Mouse (Mus musculus): ENCODE measurements around the gene Zscan21. TPM values are rescaled to one million over a fixed set of nuclear protein-coding genes. Genes with fewer than 3 reads are reported as not detected.
"Not testable (repeated sequence)": the region's sequence is repeated elsewhere in the genome, so short reads cannot be mapped to it uniquely, and the experiment has no call there.

Zscan21 gene
- polyA plus RNA-seq, 1 experiment from 2014 or later = 45.7 TPM

- H3K4me1 ChIP-seq (ENCODE audit: control insufficient read depth, insufficient read depth, low read length) = no peaks in the 10 kb centered on the region
- H3K36me3 ChIP-seq (ENCODE audit: control insufficient read depth, insufficient read depth, low read length) = peaks cover 38% of the 10 kb centered on the region
- no peak for ATAC-seq (replicated peaks; ENCODE audit: insufficient number of reproducible peaks, low FRiP score, low TSS enrichment)
- 90% methylated on average over 6 of the region's 6 CpGs for WGBS (ENCODE audit: insufficient replicate concordance)
- no peak overlapping the region for H3K4me3 ChIP-seq (ENCODE audit: low read depth, low read length)
- no peaks in the 10 kb centered on the region for H3K9me3 ChIP-seq (replicated peaks; ENCODE audit: control insufficient read depth, low read length)
- H3K4me2 ChIP-seq = no peak overlapping the region
- no peak overlapping the region for H3K9ac ChIP-seq (ENCODE audit: low read depth, low read length)
- no peak overlapping the region for H3K27ac ChIP-seq (ENCODE audit: low read depth, low read length)
- H3K27me3 ChIP-seq (ENCODE audit: control insufficient read depth, insufficient read depth, low read length) = no peaks in the 10 kb centered on the region
These were observed 22.2 kb upstream of the Zscan21 start for GRCm38 (mm10) chr5:138094474-138094873.

GRCm38 (mm10) chr5:138104976-138105375, 11.7 kb upstream of the Zscan21 start:
- Histone ChIP-seq H3K27ac (ENCODE audit: low read depth, low read length) (no peak overlapping the region), H3K9me3 (replicated peaks; ENCODE audit: control insufficient read depth, low read length) (no peaks in the 10 kb centered on the region), H3K36me3 (ENCODE audit: control insufficient read depth, insufficient read depth, low read length) (peaks cover 25% of the 10 kb centered on the region), H3K4me2 (no peak overlapping the region), H3K27me3 (ENCODE audit: control insufficient read depth, insufficient read depth, low read length) (no peaks in the 10 kb centered on the region), H3K4me1 (ENCODE audit: control insufficient read depth, insufficient read depth, low read length) (no peaks in the 10 kb centered on the region), H3K9ac (ENCODE audit: low read depth, low read length) (no peak overlapping the region), H3K4me3 (ENCODE audit: low read depth, low read length) (no peak overlapping the region)
- no peak for ATAC-seq (replicated peaks; ENCODE audit: insufficient number of reproducible peaks, low FRiP score, low TSS enrichment)
- WGBS (ENCODE audit: insufficient replicate concordance) = 87% methylated on average over 2 of the region's 2 CpGs

GRCm38 (mm10) chr5:138107130-138107529, 9.6 kb upstream of the Zscan21 start:
- Histone ChIP-seq H3K4me3 (ENCODE audit: low read depth, low read length) (no peak overlapping the region), H3K9ac (ENCODE audit: low read depth, low read length) (no peak overlapping the region), H3K36me3 (ENCODE audit: control insufficient read depth, insufficient read depth, low read length) (peaks cover 8% of the 10 kb centered on the region; the same call in 1 of the 2 replicates), H3K27me3 (ENCODE audit: control insufficient read depth, insufficient read depth, low read length) (no peaks in the 10 kb centered on the region), H3K4me1 (ENCODE audit: control insufficient read depth, insufficient read depth, low read length) (no peaks in the 10 kb centered on the region), H3K4me2 (no peak overlapping the region), H3K9me3 (replicated peaks; ENCODE audit: control insufficient read depth, low read length) (no peaks in the 10 kb centered on the region), H3K27ac (ENCODE audit: low read depth, low read length) (no peak overlapping the region)
- ATAC-seq (replicated peaks; ENCODE audit: insufficient number of reproducible peaks, low FRiP score, low TSS enrichment) = no peak
- 61% methylated on average over 3 of the region's 3 CpGs for WGBS (ENCODE audit: insufficient replicate concordance)

- 56% methylated on average over 4 of the region's 4 CpGs for whole genome bisulfite sequencing (ENCODE audit: insufficient replicate concordance)
- H3K36me3 ChIP-seq (ENCODE audit: control insufficient read depth, insufficient read depth, low read length); H3K27ac ChIP-seq (ENCODE audit: low read depth, low read length); H3K27me3 ChIP-seq (ENCODE audit: control insufficient read depth, insufficient read depth, low read length); H3K9me3 ChIP-seq (replicated peaks; ENCODE audit: control insufficient read depth, low read length); H3K4me1 ChIP-seq (ENCODE audit: control insufficient read depth, insufficient read depth, low read length); H3K9ac ChIP-seq (ENCODE audit: low read depth, low read length); ATAC-seq (replicated peaks; ENCODE audit: insufficient number of reproducible peaks, low FRiP score, low TSS enrichment); H3K4me2 ChIP-seq; H3K4me3 ChIP-seq (ENCODE audit: low read depth, low read length): not testable (repeated sequence)
These were observed 6.8 kb upstream of the Zscan21 start for GRCm38 (mm10) chr5:138109847-138110396.

- peak overlapping the region; percentile 91 for H3K9ac ChIP-seq (ENCODE audit: low read depth, low read length)
- no peaks in the 10 kb centered on the region for H3K27me3 ChIP-seq (ENCODE audit: control insufficient read depth, insufficient read depth, low read length)
- peak overlapping the region; percentile 92 for H3K27ac ChIP-seq (ENCODE audit: low read depth, low read length)
- peak overlapping the region; percentile 83 for H3K4me3 ChIP-seq (ENCODE audit: low read depth, low read length)
- WGBS (ENCODE audit: insufficient replicate concordance) = 12% methylated on average over 16 of the region's 16 CpGs
- H3K4me2 ChIP-seq = peak overlapping the region; percentile 71
- H3K4me1 ChIP-seq (ENCODE audit: control insufficient read depth, insufficient read depth, low read length) = peaks cover 3% of the 10 kb centered on the region; the same call in 1 of the 2 replicates
- H3K36me3 ChIP-seq (ENCODE audit: control insufficient read depth, insufficient read depth, low read length) = peaks cover 5% of the 10 kb centered on the region; the same call in 1 of the 2 replicates
- no peaks in the 10 kb centered on the region for H3K9me3 ChIP-seq (replicated peaks; ENCODE audit: control insufficient read depth, low read length)
- ATAC-seq (replicated peaks; ENCODE audit: insufficient number of reproducible peaks, low FRiP score, low TSS enrichment) = no peak
These were observed 704 bp downstream of the Zscan21 start for GRCm38 (mm10) chr5:138117199-138118015.

GRCm38 (mm10) chr5:138118041-138118440, 1.3 kb downstream of the Zscan21 start:
- 83% methylated on average over 3 of the region's 3 CpGs for WGBS (ENCODE audit: insufficient replicate concordance)
- peaks cover 6% of the 10 kb centered on the region; the same call in 1 of the 2 replicates for H3K36me3 ChIP-seq (ENCODE audit: control insufficient read depth, insufficient read depth, low read length)
- no peak overlapping the region for H3K27ac ChIP-seq (ENCODE audit: low read depth, low read length)
- H3K4me3 ChIP-seq (ENCODE audit: low read depth, low read length) = peak overlapping the region; percentile 83
- no peaks in the 10 kb centered on the region for H3K27me3 ChIP-seq (ENCODE audit: control insufficient read depth, insufficient read depth, low read length)
- ATAC-seq (replicated peaks; ENCODE audit: insufficient number of reproducible peaks, low FRiP score, low TSS enrichment) = no peak
- peak overlapping the region; percentile 91; the same call in 1 of the 2 replicates for H3K9ac ChIP-seq (ENCODE audit: low read depth, low read length)
- no peaks in the 10 kb centered on the region for H3K9me3 ChIP-seq (replicated peaks; ENCODE audit: control insufficient read depth, low read length)
- H3K4me2 ChIP-seq = peak overlapping the region; percentile 71
- peaks cover 3% of the 10 kb centered on the region; the same call in 1 of the 2 replicates for H3K4me1 ChIP-seq (ENCODE audit: control insufficient read depth, insufficient read depth, low read length)

- Histone ChIP-seq H3K36me3 (ENCODE audit: control insufficient read depth, insufficient read depth, low read length) (peaks cover 35% of the 10 kb centered on the region), H3K27ac (ENCODE audit: low read depth, low read length) (no peak overlapping the region), H3K4me3 (ENCODE audit: low read depth, low read length) (no peak overlapping the region), H3K27me3 (ENCODE audit: control insufficient read depth, insufficient read depth, low read length) (no peaks in the 10 kb centered on the region), H3K9me3 (replicated peaks; ENCODE audit: control insufficient read depth, low read length) (no peaks in the 10 kb centered on the region), H3K9ac (ENCODE audit: low read depth, low read length) (no peak overlapping the region), H3K4me1 (ENCODE audit: control insufficient read depth, insufficient read depth, low read length) (peaks cover 2% of the 10 kb centered on the region; the same call in 1 of the 2 replicates), H3K4me2 (no peak overlapping the region)
- 84% methylated on average over 5 of the region's 5 CpGs for WGBS (ENCODE audit: insufficient replicate concordance)
- no peak for ATAC-seq (replicated peaks; ENCODE audit: insufficient number of reproducible peaks, low FRiP score, low TSS enrichment)
These were observed 15.8 kb downstream of the Zscan21 start for GRCm38 (mm10) chr5:138132425-138133064.

- Histone ChIP-seq H3K27me3 (ENCODE audit: control insufficient read depth, insufficient read depth, low read length) (no peaks in the 10 kb centered on the region), H3K4me2 (no peak overlapping the region), H3K9me3 (replicated peaks; ENCODE audit: control insufficient read depth, low read length) (no peaks in the 10 kb centered on the region), H3K4me1 (ENCODE audit: control insufficient read depth, insufficient read depth, low read length) (peaks cover 2% of the 10 kb centered on the region; the same call in 1 of the 2 replicates), H3K36me3 (ENCODE audit: control insufficient read depth, insufficient read depth, low read length) (peaks cover 22% of the 10 kb centered on the region), H3K4me3 (ENCODE audit: low read depth, low read length) (no peak overlapping the region), H3K27ac (ENCODE audit: low read depth, low read length) (no peak overlapping the region), H3K9ac (ENCODE audit: low read depth, low read length) (no peak overlapping the region)
- WGBS (ENCODE audit: insufficient replicate concordance) = 58% methylated on average over 4 of the region's 4 CpGs
- no peak for ATAC-seq (replicated peaks; ENCODE audit: insufficient number of reproducible peaks, low FRiP score, low TSS enrichment)
These were observed 20.6 kb downstream of the Zscan21 start for GRCm38 (mm10) chr5:138137257-138137656.
